Mouse (Mus musculus) 3T3-L1 (cell line): ENCODE data around the gene Zfp712.

Source experiments
- DNase-seq: peaks from one replicate; pipeline ENCODE4 v3.0.0-alpha.2; 2015; ENCODE audit warnings: low read depth, low spot score

Gene Zfp712

GRCm38 (mm10) chr13:67060786-67061358 is at the start of gene Zfp712:
Gene Zfp712, minus strand, starts transcription at chr13:67061170.
- DNase-seq, result peak; percentile 97

GRCm38 (mm10) chr13:67108821-67109206 is 47.8 kb upstream of the Zfp712 start:
- no peak for DNase-seq

- DNase-seq, result peak; percentile 99
Measured at GRCm38 (mm10) chr13:67108194-67108820, 47.3 kb upstream of the Zfp712 start, which contains the start of gene Gm28557. Gene Gm28557, minus strand, starts transcription at chr13:67108604.

GRCm38 (mm10) chr13:67107681-67108080 is 46.7 kb upstream of the Zfp712 start:
- DNase-seq, result no peak

GRCm38 (mm10) chr13:67097876-67098275 is 36.9 kb upstream of the Zfp712 start, which contains the start of gene Zfp708:
Gene Zfp708, minus strand, starts transcription at chr13:67097976.
- DNase-seq, result no peak

- DNase-seq, result no peak
Measured at GRCm38 (mm10) chr13:67090154-67090553, 29.2 kb upstream of the Zfp712 start.

GRCm38 (mm10) chr13:67081946-67082345 is 21.0 kb upstream of the Zfp712 start:
- no peak for DNase-seq

- peak; percentile 86 for DNase-seq
Measured at GRCm38 (mm10) chr13:67081142-67081713, 20.3 kb upstream of the Zfp712 start.

- DNase-seq, result no peak
Measured at GRCm38 (mm10) chr13:67077244-67077643, 16.3 kb upstream of the Zfp712 start.

GRCm38 (mm10) chr13:67072786-67073185 is 11.8 kb upstream of the Zfp712 start:
- no peak for DNase-seq

GRCm38 (mm10) chr13:67065386-67065785 is 4.4 kb upstream of the Zfp712 start:
- DNase-seq, result no peak

- no peak for DNase-seq
Measured at GRCm38 (mm10) chr13:67062427-67062826, 1.5 kb upstream of the Zfp712 start.

- peak; percentile 63 for DNase-seq
Measured at GRCm38 (mm10) chr13:67060161-67060785, 697 bp downstream of the Zfp712 start.
